Mouse (Mus musculus): ENCODE data around the gene Itih2.

Gene Itih2

GRCm38 (mm10) chr2:10131296-10131695 lies at the start of gene Itih2:
Gene Itih2 (minus strand): TSS chr2:10131396.
- no peak for ATAC-seq (ENCODE audit: insufficient number of reproducible peaks, low FRiP score, low TSS enrichment)

DNA sequence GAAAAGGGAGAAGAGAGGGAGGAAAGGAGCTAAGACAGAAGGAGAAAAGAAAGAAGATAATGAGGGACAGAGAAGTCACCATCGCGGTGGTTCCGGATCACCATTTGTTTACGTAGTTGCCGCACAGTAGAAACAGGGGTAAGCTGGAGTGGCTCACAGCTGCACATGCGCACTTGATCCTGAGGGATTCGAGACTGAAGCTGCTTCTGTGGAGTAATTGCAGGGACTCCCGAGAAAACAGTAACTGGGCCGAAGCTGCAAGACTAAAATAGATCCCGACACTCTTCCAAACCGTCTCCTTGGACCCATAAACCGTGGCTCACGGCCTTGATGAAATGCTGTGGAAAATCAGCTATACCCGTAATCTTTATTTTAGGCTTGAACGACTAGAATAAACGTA lies 38.8 kb upstream of the Itih2 start:
- ATAC-seq (ENCODE audit: insufficient number of reproducible peaks, low FRiP score, low TSS enrichment), result no peak

DNA sequence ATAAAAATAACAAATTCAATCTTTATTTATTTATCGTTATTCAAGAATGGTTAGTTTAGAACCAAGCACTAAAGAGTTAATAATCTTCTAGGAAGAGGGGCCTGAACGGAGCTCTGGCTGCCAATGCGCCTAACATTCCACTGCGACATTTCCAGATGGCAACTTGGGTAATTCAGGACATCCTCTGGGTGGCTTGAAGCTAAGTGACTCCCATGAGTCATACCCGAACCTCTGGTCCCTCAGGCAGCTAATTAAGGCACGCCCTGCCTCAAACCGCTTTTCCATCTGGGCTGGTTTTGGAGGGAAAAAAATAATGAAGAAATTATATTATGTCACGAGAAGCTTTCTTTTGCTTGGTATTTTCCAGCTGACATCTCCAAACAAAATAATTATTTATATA lies 36.8 kb upstream of the Itih2 start:
- ATAC-seq (ENCODE audit: insufficient number of reproducible peaks, low FRiP score, low TSS enrichment), result no peak

DNA sequence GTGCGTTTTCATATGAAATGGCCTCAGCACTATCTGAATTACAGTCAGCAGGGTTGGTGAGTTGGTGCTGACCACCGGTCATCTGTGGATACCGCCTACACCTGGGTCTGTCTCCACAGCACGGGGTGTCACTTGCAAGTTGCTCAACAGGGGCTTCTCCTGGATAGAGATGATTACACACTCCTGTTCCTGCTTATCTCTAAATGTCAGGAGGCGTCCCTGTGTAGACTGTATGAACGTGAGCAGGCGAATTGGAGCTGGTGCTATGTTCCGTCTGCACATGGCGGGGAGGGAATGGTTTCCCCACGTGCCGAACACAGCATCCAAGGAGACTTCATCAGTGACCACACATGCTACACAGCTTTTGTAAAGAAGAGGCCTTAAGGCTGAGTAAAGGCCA lies 36.1 kb upstream of the Itih2 start:
- ATAC-seq (ENCODE audit: insufficient number of reproducible peaks, low FRiP score, low TSS enrichment), result no peak

DNA sequence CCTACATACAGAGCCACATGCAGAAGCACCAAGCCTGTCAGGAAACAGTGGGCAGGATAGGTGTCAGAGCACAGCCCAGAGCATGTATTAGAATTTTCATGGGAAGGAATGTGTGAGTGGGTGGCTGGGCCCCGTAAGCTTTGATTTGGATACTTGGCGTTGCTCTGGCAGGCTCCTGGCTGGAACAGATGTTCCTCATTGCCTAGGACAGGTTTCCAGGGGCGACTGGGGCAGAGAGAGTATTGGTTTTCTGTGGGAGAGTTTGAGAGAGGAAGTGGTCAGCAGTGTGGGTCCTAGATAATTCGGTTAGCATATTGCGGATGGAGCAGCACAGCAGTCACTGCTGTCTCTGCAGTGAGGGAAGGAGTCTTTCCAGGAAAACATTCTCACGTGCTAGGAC lies 35.4 kb upstream of the Itih2 start:
- no peak for ATAC-seq (ENCODE audit: insufficient number of reproducible peaks, low FRiP score, low TSS enrichment)

- no peak for ATAC-seq (ENCODE audit: insufficient number of reproducible peaks, low FRiP score, low TSS enrichment)
Observed at GRCm38 (mm10) chr2:10162011-10162410, 30.8 kb upstream of the Itih2 start.

DNA sequence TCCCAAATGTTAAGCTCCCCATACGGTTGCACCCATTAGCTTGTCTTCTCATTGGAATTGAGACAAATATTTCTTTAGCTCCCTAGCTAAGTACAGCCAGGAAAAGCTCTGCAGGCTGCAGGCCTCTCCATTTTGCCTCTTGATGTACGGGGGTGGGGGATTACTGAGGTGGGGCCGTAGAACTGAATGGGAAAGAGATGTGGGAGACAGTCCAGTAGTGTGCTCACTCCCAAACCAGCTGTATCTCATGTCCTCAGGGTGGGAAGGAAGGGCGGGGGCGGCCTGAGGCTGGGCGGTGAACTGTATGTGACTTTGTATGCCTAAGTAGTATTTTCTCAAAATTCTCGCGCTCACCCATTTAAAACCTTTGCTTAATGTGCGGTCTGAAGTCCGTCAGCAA lies 26.0 kb upstream of the Itih2 start:
- ATAC-seq (ENCODE audit: insufficient number of reproducible peaks, low FRiP score, low TSS enrichment), result no peak

DNA sequence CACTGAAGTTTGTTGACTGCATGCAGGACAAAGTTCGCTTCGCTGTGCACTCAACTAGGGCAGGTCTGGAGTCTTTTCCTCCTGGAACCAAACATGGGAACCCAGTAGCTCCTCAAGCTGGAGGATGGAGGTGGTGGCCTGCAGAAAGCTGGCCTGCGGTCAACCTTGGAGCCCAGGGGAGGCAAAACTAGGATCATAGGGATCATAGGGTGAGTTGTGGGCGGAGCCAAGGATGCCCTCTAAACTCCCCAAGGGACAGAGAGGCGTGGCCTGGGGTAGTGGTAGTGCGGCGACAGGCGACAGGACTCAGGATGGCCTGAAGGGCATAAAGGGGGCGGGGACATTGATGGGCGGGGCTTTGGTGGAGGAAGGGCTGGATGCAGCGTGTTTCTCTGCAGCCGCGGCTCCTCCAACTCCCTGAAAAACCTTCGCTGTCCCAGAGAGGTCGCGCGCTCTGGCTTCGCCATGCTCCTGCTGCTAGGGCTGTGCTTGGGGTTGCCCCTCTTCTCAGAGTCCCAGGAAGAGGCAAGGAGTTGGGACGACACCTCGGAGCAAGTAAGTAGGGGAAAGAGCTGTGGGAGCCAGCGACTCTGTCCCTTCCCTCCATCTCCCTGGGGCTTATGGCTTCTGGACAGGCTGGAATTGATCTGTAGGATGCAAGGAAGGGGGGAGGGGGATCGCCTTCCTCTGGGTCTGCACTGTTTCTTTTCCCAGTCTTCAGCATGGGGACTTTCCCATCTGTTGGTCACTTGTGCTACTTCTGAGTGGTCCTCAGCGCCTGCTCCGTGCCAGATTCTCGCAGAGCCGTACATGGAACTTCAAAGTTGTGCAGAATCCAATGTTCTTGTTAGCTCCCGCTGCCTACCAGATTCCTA lies 22.2 kb upstream of the Itih2 start, which contains the start of gene Itih5:
Gene Itih5, plus strand, starts transcription at position 371 of the 875 bp plus-strand sequence.
- no peak for ATAC-seq (ENCODE audit: insufficient number of reproducible peaks, low FRiP score, low TSS enrichment)

DNA sequence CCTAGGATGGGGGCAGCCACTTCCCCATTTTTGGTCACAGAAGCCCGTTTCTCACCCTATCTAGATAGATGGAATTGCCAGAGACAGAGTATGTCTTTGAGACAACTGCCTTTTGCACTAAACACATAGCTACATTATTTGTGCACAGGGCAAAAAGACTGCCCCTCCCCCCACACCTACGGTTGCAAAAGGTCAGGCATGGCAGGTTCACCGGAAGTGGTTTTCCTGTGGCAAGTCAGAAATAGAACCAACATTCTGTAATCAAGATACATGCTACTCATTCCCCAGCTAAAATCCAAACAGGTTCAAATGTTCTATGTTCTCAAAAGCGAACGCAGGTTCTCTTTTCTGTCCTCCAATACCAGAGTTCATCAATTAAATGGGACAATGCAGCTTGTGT lies 21.4 kb upstream of the Itih2 start:
- ATAC-seq (ENCODE audit: insufficient number of reproducible peaks, low FRiP score, low TSS enrichment), result no peak

DNA sequence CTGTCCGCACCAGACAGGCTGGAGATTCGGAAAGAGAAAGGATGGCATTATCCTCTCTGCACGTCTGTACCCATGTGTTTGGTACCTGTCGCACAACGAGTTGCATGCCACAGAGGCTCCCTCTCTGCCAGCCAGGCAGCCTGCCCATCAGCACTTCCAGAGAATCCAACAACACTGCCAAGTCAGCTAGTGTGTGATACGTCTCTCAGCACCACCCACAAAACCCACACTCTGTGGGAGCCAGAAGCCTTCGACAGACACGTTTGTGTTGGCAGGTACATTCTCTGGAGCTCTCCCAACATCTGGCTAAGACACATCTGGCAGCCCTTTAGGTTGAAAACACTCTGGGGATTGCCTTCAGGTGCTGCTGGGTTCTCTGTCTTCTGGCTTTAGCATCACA lies 16.0 kb upstream of the Itih2 start:
- no peak for ATAC-seq (ENCODE audit: insufficient number of reproducible peaks, low FRiP score, low TSS enrichment)

GRCm38 (mm10) chr2:10145514-10145913 lies 14.3 kb upstream of the Itih2 start:
- ATAC-seq (ENCODE audit: insufficient number of reproducible peaks, low FRiP score, low TSS enrichment), result no peak

DNA sequence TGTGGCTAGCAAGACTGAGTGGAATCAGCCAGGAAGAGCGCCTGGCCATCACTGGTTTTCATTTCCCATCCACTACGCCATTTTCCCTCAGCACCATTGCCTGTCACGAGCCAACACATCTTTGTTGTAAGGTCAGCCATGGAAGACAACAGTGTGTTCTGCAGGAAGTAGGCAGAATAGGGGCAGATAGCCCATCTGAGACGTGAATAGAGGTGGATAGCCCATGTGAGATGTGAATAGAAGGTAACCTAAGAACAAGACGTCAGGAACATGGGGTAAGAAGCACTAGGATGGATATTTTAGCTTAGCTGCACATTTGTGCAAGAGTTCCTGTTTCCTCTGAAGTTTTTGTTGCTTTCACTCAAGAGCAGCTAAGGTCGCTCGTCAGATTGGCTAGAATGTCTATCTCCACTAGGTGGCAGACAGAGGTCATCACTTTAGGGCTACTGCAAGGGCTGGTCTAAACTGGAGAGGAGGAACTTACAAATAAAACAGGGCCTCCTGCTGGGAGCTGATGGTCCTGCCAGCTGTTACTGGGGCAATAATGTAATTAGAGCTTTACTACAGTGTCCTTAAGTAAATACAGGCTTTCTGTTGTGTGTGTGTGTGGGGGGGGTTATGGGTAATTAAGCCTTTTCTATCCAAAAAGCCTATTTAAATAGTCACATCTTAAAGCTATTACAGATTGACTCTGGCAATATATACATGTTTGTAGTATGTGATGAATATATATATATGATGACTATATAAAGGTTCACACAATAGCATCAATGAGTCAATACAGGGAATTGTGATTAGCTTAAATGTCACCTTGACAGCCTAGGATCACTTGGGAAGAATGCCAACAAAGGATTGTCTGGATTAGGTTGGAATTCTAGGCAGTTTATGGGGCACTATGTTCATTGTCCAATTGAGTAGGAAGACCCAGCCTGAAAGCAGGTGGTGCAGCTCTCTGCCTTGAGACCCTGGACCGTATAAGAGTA lies 11.6 kb upstream of the Itih2 start:
- ATAC-seq (ENCODE audit: insufficient number of reproducible peaks, low FRiP score, low TSS enrichment), result 0 out of 2 replicates have a peak, but pooled peaks have one; percentile 37

DNA sequence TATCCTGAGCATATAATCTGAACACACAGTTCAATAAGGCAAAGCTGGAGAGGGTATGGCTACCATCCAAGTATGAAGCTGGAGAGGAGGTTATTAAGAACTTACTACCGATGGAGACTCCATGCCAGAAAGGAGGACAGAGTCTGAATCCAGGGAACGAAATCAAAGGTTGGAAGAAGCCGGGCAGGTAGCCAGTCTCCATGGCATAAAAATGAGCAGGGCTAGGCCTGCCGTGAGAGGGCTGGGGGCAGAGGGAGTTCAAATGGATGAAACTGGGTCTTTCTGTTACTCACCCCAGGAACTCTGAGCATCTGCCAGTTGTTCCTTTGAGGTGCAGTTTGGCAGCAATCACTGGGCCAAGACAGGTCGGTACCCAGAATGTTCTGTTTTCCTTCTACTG lies 9.3 kb upstream of the Itih2 start:
- ATAC-seq (ENCODE audit: insufficient number of reproducible peaks, low FRiP score, low TSS enrichment), result no peak

- ATAC-seq (ENCODE audit: insufficient number of reproducible peaks, low FRiP score, low TSS enrichment), result no peak
Observed at GRCm38 (mm10) chr2:10137320-10137719, 6.1 kb upstream of the Itih2 start.

- no peak for ATAC-seq (ENCODE audit: insufficient number of reproducible peaks, low FRiP score, low TSS enrichment)
Observed at GRCm38 (mm10) chr2:10133941-10134340, 2.7 kb upstream of the Itih2 start.

GRCm38 (mm10) chr2:10132128-10132527 lies 932 bp upstream of the Itih2 start:
- ATAC-seq (ENCODE audit: insufficient number of reproducible peaks, low FRiP score, low TSS enrichment), result no peak

DNA sequence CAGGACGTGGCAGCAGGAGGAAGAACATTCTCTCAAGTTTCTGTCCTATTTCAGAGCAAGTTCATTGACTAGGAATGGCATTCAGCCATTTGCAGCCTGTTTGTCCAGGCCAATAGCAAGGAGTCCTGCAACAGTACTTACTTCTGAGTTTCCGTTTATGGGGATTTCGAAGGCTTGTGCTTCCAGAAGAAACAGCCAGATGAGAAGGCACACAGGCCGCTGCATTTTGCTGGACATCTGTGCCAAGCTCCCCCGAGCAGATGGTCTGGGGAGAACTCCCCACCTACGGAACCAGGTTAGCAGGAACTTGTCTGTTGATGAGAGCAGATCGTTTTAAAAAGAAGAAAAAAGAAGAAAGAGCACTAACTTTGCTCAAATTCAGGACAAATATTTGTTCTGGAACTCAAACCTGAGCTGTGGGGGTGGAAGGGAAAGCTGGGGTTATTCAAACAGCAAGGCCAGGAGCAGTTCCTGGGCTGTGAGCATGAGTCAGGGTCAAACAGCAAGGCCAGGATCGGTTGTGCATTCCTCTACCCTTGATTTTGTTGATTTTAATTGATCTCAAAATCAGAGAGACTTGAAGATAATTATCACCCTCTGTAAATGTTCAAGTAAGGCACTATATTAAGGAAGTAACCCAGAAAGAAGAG lies 730 bp downstream of the Itih2 start:
- ATAC-seq (ENCODE audit: insufficient number of reproducible peaks, low FRiP score, low TSS enrichment), result no peak

GRCm38 (mm10) chr2:10128571-10128970 lies 2.6 kb downstream of the Itih2 start:
- ATAC-seq (ENCODE audit: insufficient number of reproducible peaks, low FRiP score, low TSS enrichment), result no peak

DNA sequence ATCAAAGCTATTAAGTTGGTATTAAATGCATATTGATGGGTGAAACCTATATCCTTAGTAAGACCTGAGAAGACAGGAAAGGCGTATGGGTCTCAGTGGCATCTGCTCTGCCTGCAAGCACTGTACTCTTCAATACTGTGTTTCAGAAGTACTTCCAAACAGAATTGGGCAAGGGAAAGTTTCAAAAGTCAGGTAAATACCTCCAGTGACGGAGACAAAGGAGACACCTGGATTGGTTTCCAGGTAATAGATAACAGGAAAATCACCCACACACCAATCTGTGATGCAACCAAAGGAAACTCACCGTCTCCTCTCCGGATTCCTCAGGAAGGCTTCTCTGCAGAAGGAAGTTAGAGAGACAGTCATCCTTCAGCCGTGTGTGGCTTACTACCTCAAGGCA lies 3.7 kb downstream of the Itih2 start:
- ATAC-seq (ENCODE audit: insufficient number of reproducible peaks, low FRiP score, low TSS enrichment), result no peak

DNA sequence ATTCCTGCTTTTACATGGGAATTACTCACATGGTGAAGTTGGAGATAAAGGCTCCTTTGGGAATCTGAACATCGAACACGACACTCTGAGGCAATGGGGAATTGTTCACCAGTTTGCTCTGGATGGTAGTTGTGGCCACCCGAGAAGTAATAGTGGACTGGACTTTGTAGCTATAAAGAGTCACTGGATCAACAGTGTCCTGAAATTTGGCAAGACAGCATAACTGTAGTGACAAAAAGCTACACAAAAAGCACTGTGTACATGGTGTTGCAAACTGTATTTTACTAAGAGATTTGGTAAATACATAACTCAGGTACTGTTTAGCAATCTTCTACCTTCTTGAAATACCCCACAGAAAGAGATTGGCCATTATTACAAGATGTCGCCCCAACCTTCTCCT lies 5.1 kb downstream of the Itih2 start:
- no peak for ATAC-seq (ENCODE audit: insufficient number of reproducible peaks, low FRiP score, low TSS enrichment)

DNA sequence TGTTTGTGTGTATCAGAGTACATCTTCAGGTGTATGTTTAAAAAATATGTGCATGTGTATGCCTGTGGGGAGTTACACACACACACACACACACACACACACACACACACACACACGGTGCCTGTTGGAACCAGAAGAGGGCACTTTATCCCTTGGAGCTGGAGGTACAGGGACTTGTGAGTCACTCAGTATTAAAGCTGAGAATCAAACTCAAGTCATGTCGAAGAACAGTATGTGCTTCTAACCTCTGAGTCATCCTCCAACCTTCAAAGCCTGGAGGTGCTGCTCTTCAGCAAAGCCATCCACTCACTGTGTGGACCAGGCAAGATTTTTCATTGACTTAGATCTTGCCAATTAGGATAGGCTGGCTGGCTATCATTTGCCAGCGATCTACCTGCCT lies 9.4 kb downstream of the Itih2 start:
- ATAC-seq (ENCODE audit: insufficient number of reproducible peaks, low FRiP score, low TSS enrichment), result no peak
